Mouse (Mus musculus) fibroblast of lung, adult 2 months (primary cell): ENCODE results near the gene Lig3.
"Not testable (repeated sequence)": the region's sequence is repeated elsewhere in the genome, so short reads cannot be mapped to it uniquely, and the experiment has no call there.

ENCODE experiments used
- DNase-seq: peaks from one replicate; pipeline ENCODE4 v3.0.0-alpha.2; 2011; ENCODE audit warnings: low read depth

The Lig3 gene

DNA sequence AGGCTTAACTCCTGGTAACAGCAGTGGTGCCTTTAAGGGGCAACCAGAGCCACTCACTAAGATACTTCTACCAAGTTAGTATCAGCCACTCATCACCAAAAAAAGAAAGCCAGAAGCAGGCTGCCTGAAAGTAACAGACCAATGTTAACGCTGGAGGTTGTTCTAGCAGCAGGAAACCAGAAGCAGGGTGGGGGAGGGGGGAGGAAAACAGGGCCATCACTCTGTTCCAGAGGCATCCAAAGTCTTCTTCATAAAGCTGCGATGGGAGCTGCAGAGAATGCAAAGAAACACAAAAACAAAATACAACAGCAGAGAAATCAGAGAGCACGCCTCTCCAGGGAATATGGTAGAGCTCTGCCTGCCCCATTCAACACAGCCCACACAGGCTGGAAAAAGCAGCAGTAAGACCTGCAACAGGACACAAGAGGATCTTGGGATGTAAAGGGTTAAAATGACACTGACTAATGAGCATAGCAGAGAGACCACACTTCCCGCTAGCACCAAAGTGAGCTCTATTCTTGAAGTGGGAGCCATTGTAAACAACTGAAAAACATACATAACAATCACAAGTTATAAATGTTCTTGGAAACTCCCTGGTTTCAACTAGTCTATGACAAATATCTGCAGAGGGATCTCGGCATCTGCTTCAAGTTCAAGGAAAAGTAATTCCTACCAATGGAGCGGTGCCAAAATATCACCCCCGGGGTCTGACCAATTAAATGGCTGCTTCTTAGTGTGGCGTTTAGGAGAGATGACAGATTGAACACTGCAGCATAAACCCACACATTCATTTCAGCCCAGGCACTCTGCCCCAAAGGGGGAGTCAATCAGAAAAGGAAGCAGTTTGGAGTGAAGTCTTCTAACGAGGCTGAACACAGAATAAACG, 50.3 kb downstream of the Lig3 start:
- DNase-seq = no peak

DNA sequence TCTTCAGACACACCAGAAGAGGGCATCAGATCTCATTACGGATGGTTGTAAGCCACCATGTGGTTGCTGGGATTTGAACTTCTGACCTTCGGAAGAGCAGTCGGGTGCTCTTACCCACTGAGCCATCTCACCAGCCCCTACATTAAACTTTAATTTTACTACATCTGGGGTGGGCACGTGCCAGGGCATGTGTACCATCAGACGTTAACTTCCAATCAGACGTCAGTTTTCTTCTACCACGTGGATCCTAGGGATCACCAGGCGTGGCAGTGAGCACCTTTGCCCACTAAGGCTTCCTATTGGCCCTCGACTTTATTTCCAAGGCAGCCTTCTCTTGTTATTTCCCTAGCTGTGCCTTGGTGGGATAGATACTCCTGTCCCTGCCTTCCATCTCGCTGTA, 51.5 kb downstream of the Lig3 start:
- DNase-seq = not testable (repeated sequence)

DNA sequence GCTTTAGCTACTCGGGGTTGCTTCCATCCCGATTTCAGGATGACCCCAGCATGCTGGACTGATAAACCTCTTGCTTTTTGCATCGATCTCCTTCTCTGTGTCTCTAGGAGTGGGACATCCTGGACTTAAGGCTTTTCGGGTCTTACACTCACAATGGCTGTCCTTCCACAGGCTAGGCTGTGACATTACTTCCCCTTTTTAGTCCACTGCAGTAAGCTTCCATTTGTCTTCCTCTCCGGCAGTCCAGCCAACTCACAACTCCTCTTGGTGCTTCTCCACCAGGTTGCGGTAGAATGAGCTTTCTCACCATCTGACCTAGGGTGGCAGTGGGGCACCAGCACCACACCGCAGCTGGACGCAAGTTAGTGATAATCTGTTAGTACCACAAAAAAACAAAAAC, 53.0 kb downstream of the Lig3 start:
- no peak for DNase-seq

DNA sequence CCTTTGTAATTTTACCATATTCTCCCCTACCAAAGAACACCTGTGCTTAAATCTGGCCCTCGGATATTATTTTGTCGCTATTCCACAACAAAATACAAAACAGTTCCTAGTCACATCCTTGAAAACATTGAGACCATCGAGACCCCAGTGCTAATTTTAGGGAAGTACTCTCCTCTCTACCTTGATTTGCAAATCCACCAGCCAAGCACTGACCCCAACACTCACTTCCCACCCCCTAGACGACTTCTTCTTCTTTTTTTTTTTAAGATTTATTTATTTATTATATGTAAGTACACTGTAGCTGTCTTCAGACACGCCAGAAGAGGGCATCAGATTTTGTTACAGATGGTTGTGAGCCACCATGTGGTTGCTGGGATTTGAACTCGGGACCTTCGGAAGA, 53.5 kb downstream of the Lig3 start:
- not testable (repeated sequence) for DNase-seq

DNA sequence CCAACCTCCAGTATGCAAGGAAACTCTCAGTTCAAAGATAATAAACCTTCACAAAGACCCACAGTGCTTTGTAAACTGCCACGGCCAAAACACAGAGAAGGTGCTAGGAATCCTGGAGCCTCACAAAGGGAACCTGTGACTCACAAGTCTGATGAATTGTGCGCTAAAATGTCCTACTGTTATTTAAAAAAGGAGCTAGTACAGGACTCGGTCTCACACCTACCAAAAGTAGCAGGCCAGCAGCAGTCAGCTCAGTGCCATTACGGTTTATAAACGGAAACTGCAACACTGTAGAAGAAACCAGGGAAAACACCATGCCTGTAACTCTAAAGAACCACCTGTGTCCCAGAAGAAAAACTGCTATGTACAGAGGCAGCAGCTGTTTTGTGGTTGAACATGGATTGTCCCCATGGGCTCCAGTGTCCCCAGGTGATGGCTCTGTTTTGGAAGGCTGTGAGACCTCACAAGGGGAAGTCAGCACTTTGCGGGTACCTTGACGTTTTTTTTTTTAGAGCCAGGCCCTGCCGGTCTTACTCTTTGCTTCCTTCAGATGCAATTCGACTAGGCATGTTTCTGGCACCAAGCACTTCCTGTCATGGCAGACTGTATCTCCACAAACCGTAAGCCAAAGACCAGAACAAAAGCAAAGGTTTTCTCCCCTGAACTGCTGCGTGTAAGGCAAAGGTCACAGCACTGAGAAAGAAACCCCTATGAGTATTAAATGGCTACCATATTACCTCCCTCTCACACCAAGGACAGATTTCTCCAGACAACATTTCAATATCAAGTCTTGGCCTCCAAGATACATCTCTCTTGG, 54.9 kb downstream of the Lig3 start:
- no peak for DNase-seq

DNA sequence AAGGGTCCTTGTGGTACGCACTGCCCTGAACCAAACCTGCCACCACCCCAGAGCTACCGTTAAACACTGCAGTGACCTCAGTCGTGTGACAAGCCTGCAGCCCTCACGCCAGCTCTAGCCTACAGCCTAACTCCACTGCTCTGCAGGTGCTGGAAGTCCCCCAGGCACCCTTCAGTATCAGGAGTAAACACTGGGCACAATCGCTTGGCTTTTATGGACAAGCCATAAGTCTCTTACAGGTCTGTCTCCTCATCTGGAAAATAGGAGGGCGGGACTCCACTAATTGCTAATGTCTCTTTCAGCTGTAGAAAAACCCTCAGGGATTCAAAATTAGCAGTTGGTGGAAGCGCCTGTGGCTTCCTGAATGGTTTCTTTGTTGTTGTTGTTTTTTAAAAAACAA, 56.3 kb downstream of the Lig3 start:
- no peak for DNase-seq

DNA sequence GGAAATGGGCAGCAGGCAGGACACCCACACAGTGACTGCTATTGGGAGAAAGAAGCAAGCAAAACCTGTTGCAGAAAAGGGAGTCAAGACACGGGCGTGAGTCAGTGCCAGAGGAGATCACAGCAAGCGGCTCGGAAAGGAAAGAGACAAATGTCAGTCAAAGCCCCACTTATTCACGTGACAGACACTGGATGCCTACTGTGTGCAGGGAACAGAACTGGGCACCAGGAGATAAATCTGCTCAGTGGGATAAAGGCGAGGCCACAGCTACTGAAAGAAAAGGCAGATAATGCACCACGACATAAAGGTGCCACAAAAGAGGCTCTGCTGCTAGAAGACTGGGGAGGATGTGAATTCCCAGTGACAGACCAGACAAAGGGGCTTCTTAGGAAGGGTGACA, 56.9 kb downstream of the Lig3 start:
- DNase-seq = no peak

DNA sequence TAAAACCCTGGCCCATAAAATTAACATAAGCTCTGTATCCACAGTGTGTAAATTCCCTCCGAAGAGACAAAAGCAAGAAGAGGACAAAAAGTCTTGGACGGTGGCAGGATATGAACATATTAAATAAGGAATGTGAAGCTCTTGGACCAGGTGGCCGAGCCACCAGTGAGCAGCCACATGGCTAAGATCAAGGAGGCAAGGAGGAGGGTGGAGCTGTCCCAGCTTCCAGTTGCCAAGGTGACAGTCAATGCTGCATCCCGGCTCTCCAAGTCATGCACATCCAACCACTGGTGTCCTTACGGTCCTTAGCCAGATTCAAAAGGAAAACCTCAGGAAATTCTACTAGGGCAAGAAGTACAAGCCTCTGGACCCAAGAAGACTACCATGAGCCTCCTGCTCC, 57.6 kb downstream of the Lig3 start:
- no peak for DNase-seq

DNA sequence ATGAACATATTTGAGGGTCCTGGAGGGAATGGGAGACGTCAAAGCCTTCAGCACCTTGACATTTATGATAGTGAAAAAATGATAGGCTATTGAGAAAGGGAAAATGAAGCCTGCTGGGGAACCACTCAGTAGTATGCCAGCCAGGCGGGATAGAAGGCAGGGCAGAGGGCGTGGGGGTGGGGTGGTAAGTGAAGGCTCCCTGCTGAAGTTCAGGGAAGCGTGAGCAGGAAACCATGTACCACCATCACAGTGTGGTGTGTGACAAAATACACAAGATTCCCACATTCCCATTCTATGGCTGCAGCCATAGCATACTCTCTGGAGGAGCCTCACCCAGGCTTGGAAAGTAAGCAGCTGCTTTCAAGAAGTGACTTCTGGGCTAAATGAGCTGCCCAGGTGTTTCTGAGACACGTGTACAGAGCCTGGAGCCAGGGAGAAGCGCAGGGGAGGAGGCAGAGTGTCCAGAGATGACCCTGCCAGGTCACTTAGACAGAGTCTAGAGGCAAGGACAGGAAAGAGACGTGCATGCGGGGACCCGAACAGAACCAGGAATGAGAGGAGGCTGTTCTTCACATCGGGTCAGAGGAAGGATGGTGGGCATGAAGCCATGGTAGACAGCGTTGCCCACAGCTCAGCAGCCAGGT, 64.0 kb downstream of the Lig3 start:
- DNase-seq = no peak

DNA sequence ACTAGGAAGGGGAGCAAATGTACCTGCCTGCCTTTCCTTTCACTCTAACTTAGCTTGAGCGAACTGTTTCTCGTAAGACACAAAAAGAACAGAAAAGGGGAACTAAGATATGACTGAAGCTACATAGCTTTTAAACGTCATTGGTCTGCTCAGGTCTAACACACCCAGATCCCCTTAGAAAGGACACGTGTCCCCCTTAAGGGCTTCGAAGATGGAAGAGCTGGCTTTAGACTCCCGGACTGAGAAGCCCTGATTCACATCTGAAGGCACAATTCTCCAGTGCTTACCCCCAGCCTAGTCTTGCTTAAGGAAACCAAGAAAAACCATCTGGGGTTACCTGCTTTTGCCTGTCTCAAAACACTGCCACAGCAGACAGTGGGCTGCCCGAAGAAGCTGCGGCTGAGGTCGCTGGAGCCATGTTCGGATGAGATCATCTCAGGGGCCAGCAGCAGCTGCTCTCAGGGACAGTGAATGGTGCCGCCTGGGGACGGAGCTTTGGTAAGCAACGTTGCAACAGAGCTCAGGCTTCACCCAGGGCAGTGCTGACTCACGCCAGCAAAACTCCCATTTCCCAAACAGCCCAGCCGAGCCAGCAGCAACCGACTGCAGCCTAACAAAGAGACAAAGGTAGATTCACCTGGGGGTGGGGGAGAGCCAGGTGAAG, 64.6 kb downstream of the Lig3 start:
- peak; percentile 62 for DNase-seq

DNA sequence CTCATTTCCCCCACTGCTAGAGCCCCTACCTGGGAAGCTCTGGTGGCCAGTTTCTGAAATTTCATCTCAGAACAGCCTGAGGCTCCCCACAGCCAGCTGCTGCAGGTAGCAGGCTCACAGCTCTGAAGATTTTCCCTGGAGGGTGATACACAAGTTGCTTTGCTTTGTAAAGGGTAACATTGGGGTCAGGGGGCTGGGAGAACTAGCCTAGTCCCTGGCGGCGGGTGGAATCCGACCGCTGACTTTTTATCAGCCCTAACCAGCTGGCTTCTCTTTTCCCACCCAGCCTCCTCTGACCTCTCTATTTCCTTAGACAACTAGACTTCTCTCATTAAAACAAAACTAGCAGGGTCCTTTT, 65.2 kb downstream of the Lig3 start:
- no peak for DNase-seq

DNA sequence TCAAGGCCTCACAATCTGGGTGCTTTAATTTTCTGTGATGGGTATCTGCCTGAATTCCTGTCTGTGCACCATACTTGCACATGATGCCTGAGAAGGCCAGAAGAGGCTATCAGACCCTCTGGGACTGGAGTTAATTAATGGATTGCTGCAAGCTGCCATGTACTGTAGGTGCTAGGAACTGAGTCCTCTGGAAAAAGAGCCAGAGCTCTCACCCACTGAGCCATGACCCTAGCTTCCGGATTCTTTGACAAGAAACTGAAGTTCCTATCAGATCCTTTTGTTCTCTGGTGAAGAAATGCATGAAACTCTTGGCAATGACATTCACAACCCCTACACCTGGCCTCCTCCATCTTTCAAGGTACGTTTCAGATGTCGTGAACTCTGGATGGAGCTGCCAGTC, 66.0 kb downstream of the Lig3 start:
- no peak for DNase-seq

DNA sequence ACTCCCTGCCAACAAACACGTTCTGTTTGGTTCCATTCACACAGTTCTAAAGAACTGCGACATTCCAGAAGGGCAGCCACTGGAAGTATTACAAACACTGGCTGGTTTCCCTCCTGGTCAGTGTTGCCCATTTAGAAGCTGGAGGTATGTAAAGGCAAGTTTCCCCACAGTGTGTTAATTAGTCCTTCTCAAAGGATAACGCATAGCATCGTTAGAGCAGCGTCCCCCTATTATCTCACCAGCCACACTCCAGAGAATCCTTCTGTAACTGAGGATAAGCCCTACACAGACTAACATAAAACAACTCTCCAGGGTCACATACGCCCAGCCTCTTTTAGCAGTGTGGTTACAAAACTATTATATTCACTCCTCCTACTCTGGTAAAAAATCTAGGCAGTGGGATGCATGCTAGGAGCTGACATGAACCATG, 66.7 kb downstream of the Lig3 start:
- DNase-seq = no peak

DNA sequence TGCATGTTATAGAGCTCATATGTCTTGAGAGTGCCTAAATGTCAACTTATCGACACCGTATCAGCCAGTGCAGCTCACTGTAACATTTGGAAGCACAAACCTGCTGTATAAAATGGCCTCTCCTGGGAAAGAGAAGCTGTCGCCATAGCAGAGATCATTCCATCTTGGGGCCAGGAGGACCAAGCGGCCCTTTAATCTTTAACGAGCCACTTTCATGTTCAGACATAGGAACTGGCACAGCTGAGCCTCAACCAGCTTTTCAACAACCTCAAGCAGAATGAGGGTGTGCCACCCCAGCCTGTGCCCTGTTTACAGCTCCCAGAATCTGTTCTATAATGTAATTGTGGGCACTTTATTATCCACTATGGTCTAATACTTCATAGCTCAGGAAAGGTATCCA, 69.4 kb downstream of the Lig3 start:
- DNase-seq = no peak

DNA sequence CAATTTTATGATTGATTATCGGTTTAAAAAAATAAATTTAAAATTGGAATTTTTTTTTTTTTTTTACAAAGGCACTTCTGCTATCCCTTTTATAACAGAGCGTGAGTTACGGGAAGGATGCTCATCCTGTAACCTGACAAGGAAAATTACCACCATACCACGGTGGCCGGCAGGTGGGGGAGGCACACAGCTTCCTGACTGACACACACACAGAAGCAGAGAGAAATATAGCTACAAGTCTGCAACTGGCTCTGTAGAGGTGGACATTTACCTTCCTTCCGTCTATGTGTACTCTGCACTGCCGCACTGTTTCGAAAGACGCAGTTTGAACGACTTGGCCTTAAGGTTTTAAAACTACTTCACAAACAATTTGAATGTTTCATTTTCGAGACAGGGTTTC, 71.2 kb downstream of the Lig3 start:
- no peak for DNase-seq

DNA sequence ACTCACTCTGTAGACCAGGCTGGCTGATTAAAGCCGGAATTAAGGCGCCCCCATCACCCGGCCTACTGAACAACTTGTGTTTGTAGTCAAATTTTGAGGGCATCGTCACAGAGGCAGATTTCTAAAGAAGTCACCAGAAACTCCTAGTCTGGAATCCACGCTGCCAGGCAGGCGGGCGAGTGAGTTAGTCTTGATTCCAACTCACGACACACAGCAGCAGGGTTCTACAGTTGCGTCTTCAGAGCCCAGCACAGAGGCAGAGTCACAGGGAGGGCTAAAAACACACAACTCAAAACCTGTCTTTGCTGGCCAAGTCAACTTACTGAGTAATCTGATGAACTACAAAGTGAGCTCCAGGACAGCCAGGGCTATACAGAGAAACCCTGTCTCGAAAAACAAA, 71.6 kb downstream of the Lig3 start:
- no peak for DNase-seq

DNA sequence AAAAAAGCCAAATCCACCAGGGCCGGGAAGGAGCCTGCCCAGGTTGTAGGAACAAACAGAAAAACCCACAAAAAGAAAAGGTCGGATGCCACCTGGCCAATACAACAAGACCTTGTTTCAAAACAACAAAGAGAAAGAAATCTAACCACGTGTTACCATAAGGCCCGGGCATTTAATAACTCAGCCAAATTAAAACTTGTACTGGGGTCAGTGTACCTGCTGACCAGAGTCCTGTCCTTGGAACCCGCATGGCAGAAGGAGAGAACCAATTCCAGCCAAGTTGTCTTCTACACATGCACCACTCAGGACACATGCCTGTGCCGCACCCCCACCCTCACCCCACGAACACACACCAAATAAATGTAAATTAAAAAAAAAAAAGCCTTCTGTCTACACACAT, 72.0 kb downstream of the Lig3 start:
- no peak for DNase-seq
